Mouse (Mus musculus): ENCODE data around the gene Ccdc105.

Gene Ccdc105

DNA sequence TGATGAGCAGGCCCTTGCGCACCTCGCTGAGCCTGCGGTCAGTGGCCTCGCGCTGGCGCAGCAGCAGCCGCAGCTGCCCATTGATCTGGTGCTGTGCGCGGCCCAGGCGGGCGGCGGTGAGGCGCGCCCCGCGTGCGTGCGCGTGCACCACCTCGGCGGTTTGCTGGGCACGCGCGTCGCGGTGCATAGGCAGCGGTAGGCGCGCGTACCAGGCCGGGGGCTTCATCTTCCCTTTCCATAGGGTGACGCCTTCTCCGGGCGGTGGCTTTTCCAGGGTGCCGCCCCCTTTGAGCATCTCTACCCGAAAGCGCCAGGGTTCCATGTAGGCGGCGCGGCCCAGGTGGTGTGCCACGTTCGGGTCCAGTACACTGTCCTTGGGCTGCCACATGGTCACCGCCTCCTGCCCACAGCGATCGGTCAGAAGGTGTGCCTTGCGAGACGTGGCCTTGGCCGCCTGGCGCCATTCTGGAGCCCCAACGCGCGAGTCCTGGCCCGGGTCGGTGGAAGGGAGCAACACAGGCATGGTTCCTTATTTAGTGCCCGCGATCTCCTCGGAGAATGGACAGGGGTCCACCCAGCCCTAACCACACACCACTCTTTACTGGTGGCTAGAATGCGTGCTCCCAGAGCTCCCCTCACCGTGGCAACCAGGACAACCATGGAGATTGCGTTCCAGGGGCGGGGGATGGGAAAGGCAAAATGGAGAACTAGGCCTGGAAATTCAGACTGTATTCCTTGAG, at the start of gene Ccdc105:
Gene Ccdc105 (minus strand): TSS at position 614 of the 740 bp plus-strand sequence.
- peak; percentile 64 to 80 for DNase-seq (ENCODE audit: low spot score in 2 of 2)

DNA sequence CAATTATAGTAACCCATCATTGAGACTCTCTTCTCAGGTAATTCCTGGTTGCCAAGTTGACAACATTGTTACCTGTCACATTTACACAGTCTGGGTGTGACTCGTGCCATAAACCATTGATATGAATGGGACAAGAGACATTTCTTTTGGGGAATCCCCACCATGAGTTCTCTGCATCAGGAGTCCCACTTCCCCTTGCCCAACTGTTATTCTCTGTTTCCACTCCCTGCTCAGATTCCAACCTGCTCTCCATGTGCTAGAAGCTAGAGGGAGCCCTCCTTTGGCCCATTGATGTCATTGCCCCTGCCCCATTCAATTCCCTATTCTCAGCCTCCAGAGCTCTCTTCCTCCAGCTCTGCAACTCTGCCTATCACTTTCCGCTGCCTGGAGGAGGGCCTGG, 48.6 kb upstream of the Ccdc105 start:
- DNase-seq (ENCODE audit: low spot score in 2 of 2): no peak

DNA sequence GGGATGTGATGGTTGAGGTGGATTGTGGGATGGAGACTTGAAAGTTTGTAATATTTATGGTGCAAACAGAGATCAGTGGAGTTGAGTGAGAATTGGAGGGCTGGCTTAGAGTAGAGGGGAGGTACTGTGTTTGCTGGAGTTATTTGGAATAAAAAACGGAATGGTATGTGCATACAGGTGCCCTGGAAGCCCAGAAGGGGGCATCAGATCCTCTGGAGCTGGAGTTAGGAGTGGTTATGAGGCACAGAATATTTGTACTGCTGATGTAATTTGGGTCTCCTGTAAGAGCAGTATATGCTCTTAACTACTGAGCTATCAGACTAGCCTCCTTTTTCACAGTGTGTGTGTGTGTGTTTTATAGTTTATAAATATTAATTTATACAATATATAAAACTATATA, 37.7 kb upstream of the Ccdc105 start:
- no peak for DNase-seq (ENCODE audit: low spot score in 2 of 2)

DNA sequence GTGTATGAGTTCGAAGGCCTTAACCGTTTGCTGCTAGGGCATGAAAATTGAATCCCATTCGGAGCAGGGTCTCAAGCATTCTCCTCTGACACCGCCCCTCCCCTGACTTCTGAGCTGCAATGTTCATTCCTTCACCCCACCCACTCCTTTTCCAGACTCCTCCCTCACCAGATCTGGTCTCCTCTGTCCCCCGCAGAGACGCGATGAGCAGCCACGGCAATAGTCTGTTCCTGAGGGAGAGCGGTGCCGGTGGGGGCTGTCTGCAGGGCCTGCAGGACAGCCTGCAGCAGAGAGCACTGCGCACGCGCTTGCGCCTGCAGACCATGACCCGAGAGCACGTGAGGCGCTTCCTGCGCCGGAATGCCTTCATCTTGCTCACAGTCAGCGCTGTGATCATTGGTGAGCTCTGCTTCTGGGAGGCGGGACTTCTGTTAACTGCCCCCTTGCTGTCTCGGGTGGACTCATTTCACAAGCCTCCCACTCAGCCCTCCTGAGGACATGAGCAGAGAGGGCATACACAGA, 34.8 kb upstream of the Ccdc105 start:
- DNase-seq (ENCODE audit: low spot score in 2 of 2): peak; percentile 89 to 93

DNA sequence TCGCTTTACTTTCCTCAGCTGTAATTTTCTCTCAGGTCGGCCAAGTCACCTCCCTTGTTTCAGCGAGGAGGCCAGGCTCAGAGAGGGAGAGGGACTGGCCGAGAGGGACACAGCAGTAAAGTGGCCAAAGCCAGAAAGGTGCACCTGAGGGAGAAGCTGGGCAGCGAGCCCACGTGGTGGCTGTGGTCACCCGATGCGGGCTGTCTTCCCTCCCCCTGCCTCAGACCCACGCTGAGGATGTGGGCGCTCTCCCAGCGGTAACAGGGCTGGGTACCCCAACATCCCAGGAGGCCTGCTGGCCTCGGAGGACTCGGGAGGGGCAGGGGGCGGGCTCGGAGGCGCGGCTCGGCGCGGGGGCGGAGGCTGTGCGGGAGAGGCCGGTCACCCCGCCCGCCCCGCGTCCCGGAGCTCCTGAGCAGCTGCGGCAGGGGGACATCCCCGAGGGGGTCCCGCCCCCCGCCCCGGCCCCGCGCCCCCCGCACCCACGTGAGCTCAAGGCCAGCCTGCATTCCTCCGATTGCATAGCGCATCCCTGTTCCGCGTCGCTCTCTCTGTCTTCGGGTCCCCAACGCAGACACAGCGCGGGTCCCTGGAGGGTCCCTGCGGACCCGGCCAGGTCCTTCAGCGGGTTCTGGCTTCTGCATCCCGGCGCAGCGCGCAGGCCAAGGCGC, 27.3 kb upstream of the Ccdc105 start, which contains the start of gene Slc1a6:
Gene Slc1a6 (plus strand): TSS at position 516 of the 671 bp plus-strand sequence.
- peak in 1 of 2 experiments; percentile 34 for DNase-seq (ENCODE audit: low spot score in 2 of 2)

DNA sequence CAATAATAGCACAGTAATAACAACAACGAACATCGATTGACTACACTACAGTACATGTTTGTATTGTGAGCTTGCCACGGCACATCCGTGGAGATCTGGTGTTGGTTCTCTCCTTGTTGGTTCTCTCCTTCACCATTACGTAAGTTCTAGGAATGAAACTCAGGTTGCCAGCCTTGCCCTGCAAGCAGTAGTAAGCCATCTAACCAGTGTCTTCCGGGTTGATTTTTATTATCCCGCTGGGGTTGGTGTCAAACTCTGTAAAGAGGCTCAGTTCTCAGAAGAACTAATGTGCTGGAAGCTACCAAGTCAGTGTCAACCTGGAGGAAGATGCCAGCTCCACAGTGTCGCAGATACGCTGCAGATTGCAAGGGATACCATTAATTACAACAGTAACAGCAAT, 26.7 kb upstream of the Ccdc105 start:
- DNase-seq (ENCODE audit: low spot score in 2 of 2): peak in 1 of 2 experiments; percentile 35

DNA sequence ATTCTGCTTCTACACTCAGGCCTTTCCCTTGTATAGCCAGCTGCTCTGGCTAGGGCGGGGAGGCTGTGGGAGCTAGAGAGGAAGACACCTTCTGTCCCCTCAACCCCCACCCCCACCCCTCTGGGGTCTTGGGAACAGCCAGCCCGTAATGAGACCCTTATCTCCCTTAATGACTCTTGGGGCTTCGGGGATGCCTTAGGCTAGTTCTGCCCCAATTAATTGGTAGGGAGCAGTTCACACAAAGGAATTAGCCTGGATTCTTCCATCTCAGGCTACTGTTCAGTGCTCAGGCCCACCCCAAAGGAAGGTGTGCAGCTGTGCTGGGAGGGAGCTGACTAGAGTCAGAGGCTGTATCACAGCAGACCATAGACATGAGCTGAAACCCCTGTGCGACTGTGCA, 23.0 kb upstream of the Ccdc105 start:
- DNase-seq (ENCODE audit: low spot score in 2 of 2): no peak

DNA sequence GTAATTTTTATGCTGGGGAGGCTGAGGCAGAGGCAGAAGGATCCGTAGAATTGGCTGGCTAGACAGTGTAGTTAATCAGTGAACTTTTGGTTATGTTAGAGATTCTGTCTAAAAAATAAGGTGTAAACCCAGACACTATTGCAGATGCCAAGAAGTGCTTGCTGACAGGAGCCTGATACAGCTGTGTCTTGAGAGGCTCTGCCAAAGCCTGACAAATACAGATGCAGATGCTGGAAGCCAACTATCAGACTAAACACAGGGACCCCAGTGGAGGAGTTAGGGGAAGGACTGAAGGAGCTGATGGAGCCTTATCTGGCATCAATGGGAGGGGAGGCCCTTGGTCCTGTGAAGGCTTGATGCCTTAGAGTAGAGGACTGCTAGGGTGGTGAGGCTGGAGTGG, 12.7 kb upstream of the Ccdc105 start:
- no peak for DNase-seq (ENCODE audit: low spot score in 2 of 2)

DNA sequence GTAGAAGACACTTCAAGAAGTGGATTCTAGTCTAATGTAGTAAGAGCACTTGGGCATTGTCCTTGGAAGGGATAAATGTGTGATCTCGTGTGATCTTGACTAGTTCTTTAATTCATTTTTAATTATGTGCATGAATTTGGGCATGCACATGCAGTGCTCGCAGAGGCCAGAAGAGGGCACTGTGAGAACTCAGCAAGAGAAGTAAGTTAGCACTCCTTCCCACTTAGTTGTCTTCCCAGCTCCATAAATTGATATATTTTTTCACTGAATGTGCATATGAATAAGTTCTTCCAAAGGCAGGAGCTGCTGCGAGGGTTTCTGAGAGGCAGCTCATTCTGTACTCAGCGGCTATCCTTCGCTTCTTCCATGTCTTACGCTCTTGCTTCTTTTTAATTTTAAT, 3.2 kb upstream of the Ccdc105 start:
- DNase-seq (ENCODE audit: low spot score in 2 of 2): peak in 1 of 2 experiments; percentile 89

DNA sequence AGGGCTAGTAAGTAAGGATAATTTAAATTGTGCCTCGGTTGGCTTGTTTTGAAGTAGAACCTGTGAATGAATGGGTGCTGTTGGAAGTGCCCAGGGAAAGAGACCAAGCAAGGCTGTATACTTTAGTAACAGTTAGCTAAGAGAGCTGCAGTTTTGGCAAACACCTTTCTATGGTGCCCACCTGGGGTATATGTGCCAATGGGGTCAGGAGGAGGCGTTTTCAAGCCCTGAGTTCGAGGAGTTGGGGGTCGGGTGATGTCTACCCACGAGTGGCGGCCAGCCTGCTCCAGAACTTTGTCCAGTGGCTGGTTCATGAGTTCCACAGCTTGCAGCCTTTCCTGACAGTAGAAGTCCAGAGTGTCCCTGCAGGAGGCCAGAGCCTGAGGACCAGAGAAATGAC, 3.9 kb downstream of the Ccdc105 start:
- no peak for DNase-seq (ENCODE audit: low spot score in 2 of 2)

DNA sequence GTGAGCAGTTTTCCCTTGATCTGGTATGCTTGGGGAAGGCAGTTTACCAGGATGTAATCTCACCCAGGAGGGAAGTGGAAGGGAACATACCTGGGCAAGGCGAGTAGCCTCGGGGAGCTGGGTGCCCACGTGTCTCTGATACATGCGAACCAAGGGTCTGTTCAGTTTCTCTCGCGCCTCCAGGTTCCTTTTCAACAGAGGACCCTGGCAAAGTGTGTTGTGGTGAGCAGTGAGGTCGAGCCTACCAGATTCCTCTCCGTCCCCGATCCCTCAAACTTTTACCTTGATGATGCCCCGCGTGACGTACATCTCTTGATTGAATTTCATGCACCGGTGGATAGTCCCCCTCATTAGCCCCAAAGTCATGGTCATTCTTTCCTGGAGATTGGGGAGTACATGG, 4.7 kb downstream of the Ccdc105 start:
- DNase-seq (ENCODE audit: low spot score in 2 of 2): no peak

DNA sequence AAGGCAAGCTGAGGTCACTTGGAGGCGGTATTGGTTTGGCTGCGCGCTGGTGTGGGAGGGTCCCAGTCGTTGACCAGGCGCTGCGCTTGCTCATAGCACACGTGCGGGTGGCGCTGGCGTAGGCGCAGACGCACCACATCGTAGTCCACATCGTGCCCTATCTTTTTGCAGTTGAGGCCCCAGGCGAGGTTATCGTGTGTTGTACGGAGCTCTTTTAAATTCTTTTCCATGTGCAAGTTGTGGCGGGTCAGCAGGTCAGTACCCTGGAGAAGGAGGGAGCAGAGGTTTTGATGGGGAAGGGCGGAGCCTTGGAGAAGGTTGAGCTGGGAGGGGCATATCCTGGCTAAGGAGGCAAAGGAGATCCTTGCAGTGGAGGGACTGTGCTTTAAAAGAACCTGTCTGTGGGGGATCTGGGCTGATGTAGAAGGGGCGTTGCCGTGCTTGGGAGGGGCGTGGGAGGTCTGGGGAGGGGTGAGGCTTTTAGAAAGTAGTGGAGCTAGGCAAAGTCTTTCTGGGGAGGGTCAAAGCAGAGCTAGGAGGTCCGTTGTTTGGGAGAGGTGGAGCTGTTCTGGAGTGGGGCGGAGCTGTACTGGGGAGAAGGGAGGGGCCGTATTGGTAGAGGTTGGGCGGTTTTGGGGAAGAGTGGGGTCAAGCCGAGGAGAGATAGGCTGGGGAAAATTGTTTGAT, 5.7 kb downstream of the Ccdc105 start:
- DNase-seq (ENCODE audit: low spot score in 2 of 2): peak in 1 of 2 experiments; percentile 44

DNA sequence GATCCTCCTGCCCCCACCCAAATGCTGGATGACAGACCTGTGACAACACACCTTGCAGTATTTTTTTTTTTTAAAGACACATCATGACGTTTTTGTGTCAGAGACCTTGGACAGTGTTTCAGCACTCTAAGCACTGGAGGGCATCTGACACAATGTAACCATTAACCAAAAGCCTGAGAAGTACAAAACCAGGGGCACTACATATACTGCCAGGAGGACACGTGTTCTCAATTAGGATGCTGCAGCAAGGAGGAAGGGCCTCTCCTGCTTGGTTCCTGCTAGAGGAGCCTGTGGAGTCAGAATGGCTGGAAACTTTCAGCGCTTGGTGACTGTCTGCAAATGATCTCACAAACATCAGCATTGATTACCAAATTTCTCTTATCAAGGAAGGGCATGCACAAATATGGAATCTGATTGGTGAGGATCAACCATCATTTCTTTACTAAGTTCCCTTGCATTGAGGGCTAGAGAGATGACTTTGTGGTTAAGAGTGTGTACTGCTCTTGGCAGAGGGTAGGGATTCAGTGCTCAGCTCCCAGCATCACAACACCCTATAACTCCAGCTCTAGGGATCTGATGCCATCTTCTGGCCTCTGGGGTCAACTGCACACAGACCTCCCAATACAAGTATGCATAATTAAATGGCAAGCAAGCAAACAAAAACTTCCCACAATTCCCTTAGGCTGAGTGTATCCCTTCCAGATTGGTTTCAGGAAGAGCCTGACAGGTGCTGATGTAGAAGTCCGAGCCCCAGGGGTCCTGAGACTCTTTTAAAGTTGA, 7.2 kb downstream of the Ccdc105 start:
- no peak for DNase-seq (ENCODE audit: low spot score in 2 of 2)

DNA sequence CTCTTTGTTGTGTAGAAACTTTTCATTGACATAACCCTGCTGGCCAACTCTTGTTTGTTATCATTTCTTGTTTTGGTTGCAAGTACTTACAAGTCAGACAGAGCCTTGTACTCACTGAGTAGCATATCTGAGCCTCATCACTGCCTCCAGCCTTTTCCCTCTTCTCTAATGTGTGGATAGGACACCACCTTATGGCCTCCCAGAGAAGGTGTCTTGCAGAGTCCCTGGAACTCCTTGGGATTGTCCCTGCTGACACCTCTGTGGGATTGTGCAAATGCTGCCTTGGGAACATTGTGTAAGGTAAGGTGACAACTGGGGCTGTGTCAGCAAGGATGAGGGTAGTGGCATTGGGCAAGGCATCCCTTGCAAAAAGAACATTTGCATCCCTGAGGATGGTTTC, 9.1 kb downstream of the Ccdc105 start:
- DNase-seq (ENCODE audit: low spot score in 2 of 2): no peak

DNA sequence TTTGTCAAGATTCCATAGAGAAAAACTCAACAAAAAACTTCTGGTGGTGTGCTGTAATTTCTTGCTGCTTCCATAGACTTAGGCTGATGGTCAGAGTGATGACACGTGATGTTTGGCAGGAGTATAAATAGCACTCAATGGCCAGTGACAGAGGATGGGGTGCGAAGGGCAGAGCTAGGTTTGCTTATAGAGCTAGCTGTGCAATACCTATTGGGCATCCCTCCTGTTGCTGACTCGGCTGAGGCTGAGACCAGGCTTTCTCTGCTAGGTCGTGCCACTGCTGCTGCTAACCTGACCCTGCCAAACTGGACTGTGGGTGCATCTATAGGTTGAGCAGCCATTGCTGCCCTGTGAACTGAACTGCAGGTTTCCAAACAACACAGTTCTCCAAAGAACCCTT, 13.0 kb downstream of the Ccdc105 start:
- DNase-seq (ENCODE audit: low spot score in 2 of 2): no peak

DNA sequence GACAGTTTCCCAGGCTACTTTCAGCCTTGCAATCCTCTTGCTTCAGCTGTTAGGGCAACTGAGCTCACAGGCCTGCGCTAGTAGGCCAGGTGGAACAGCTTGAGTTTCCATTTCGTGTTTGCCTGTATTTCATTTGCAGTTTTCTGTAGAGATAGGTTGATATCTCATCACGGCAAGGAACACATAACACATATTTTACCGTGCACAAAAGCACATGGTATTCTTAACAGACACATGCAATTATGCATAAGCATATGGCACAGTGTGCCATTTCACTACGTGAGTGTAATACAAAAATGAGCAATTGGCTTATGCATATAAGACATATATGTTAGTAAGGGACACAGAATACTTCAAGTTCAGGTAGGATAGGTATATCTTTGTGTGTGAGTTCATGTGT, 25.0 kb downstream of the Ccdc105 start:
- no peak for DNase-seq (ENCODE audit: low spot score in 2 of 2)

DNA sequence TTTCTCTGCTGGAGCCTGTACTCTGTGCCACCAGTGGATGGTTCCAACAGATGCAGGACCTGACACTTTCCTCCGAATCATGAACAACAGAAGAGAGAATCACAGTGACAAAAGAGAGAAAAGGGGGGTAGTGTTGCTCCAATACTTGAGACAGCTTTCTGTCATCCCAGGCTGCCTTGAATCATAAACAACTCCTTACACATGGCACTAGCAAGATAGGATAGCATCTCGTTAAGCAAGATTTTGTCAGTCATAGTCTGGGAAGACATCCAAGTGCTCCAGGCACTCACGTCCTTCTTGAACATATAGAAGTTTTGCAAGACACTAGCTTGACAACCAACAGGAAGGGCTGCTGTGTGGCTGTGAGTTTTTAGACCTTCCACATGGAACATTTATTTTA, 25.8 kb downstream of the Ccdc105 start:
- DNase-seq (ENCODE audit: low spot score in 2 of 2): no peak

DNA sequence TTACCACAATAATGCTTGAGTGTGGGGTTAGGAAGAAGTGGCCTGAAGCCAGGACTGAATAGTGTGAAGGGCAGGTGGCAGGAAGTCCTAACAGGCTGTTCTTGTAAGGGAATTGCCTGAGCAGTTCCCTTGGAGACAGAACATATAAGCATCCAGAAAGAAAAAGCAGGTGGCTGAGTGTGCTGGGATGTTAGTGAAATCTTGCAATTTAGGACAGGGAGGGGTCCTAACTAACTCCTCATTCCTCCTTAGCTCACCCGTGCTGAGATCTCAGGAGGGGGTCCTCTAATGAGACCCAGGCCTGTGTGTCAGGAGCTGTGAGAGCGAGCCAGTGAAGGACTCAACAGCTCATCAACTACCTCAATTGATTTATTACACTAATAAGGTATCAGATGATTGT, 29.4 kb downstream of the Ccdc105 start:
- DNase-seq (ENCODE audit: low spot score in 2 of 2): no peak

DNA sequence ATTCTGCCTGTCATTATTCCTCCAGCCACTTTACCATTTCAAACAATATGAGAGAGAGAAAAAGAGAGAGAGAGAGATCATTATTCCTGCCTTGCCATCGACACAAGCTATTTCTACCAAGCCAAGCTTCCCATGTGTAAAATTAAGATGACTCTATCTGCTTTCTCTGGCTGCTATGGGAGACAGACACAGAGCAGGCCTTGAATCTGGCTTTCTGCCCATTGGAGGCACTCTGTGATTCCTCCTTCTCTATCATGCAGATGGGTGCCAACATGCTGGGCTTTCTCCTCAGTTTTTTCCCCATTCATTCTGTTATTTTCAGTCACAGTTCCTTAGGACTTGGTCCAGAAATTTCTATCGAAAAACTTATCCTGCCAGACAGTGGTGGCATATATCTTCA, 30.2 kb downstream of the Ccdc105 start:
- peak in 1 of 2 experiments; percentile 32 for DNase-seq (ENCODE audit: low spot score in 2 of 2)

DNA sequence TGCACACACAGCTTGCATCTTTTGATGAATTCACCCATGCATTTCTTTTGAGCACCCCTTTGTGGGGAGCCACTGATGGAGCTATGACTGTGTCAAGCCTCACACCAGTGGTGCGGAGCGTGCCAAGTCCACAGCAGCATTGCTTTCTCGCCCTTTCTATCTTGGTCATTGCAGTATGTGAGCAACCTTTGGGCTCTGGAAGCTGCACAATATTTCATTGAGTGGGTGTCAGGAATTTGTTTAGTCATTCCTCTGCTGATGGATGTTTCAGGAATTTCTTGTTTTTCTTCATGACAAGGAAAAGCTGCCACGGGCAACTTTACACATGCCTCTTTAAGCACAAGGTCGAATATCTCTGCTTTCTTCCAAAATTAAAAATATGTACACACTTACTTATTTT, 30.8 kb downstream of the Ccdc105 start:
- DNase-seq (ENCODE audit: low spot score in 2 of 2): no peak

DNA sequence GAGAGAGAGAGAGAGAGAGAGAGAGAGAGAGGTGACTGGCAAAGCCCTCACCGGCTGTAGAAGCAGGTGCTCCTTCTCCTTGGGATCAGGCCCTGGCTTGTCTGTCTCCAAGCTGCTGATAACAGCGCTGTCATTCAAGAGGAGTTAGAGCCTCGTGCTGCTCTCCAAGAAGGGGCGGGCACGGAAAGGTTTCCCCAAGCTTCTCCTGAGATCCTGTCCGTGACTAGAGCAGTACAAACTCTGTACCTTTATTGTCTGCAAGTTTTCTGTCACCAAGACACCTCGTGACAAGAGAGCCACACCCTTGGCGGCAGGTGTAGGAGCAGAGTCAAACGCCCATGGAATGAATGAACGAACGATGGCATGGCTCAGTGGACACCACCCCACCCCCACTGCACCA, 34.8 kb downstream of the Ccdc105 start, which contains the start of gene Casp14:
Gene Casp14 (minus strand): TSS at position 239 of the 400 bp plus-strand sequence.
- DNase-seq (ENCODE audit: low spot score in 2 of 2): no peak

DNA sequence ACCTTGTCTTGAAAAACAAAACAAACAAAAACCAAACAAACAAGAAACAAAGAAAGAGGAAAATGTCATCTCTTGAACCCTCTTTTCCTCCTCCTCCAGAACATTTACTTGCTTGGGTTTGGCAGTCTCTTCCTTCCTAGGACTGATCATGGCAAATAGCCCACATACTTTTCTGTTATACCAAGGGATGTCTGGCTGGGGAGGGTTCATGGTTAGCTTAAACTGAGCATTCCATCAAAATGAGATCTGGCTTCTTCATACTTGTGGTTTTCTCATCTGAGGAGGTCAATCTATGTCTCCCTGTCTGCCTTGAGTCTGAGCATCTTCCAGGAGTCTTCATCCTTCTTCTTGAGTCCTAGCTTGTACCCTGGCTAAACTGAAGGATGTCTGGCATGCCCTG, 36.6 kb downstream of the Ccdc105 start:
- DNase-seq (ENCODE audit: low spot score in 2 of 2): no peak

Data from left cerebral cortex, adult 9 months (tissue).